Comparison of ENCODE assay signal across 32 mouse cellular contexts in genomic region chr8:46197673-46198072, GRCm38 (mm10).
"Had no signal": no experiment of that assay in that cellular context is flagged by ENCODE, and none has a peak within 500 bp of the region (broad histone marks: within the 10 kb centered on the region; RNA-seq: fewer than 3 reads in every experiment).

No protein-coding gene starts in this region.

- H3K4me2 ChIP-seq: heart, embryonic 11.5 days; heart, embryonic 12.5 days; heart, embryonic 13.5 days; heart, embryonic 15.5 days; hindbrain, embryonic 12.5 days; hindbrain, embryonic 13.5 days; hindbrain, embryonic 14.5 days; hindbrain, embryonic 15.5 days; intestine, embryonic 15.5 days had no signal

- H3K27me3 ChIP-seq: heart, embryonic 12.5 days; heart, embryonic 13.5 days; heart, embryonic 15.5 days; hindbrain, embryonic 12.5 days; hindbrain, embryonic 13.5 days; hindbrain, embryonic 15.5 days; intestine, embryonic 15.5 days had no signal

- DNase-seq: heart, postnatal 10 days; heart, postnatal 14 days; heart, postnatal 36 days; heart, postnatal 4 days; kidney, adult 11 months; kidney, adult 8-10 months; kidney, adult 9 months; kidney, postnatal 10 days; kidney, postnatal 14 days; kidney, postnatal 25 days; kidney, postnatal 36 days; kidney, postnatal 4 days; layer of hippocampus, adult 9-11 months; layer of hippocampus, postnatal 36 days had no signal

- H3K9me3 ChIP-seq: heart, embryonic 12.5 days; heart, embryonic 13.5 days; heart, embryonic 15.5 days; hindbrain, embryonic 10.5 days; hindbrain, embryonic 12.5 days; hindbrain, embryonic 13.5 days; hindbrain, embryonic 15.5 days; intestine, embryonic 15.5 days had no signal

- H3K4me3 ChIP-seq: heart, embryonic 12.5 days; heart, embryonic 13.5 days; heart, embryonic 15.5 days; hindbrain, embryonic 10.5 days; hindbrain, embryonic 12.5 days; hindbrain, embryonic 13.5 days; hindbrain, embryonic 15.5 days; intestine, embryonic 15.5 days; layer of hippocampus, adult 2 months; left cerebral cortex, adult 2 months had no signal

- H3K4me1 ChIP-seq: heart, embryonic 12.5 days; heart, embryonic 13.5 days; heart, embryonic 15.5 days; hindbrain, embryonic 10.5 days; hindbrain, embryonic 12.5 days; hindbrain, embryonic 13.5 days; hindbrain, embryonic 15.5 days; intestine, embryonic 15.5 days had no signal

- ATAC-seq: hindbrain, embryonic 16.5 days; hindbrain, postnatal 0 days; inflammation-experienced regulatory T-cells, adult 6 months; intestine, embryonic 15.5 days; intestine, embryonic 16.5 days; intestine, postnatal 0 days had no signal

- H3K27ac ChIP-seq: heart, embryonic 13.5 days; heart, embryonic 15.5 days; hindbrain, embryonic 10.5 days; hindbrain, embryonic 12.5 days; hindbrain, embryonic 13.5 days; hindbrain, embryonic 14.5 days; hindbrain, embryonic 15.5 days; hindbrain, postnatal 0 days; intestine, embryonic 15.5 days; kidney, postnatal 0 days; layer of hippocampus, adult 2 months; left cerebral cortex, adult 2 months had no signal

- H3K9ac ChIP-seq: heart, embryonic 12.5 days; heart, embryonic 13.5 days; heart, embryonic 15.5 days; hindbrain, embryonic 12.5 days; hindbrain, embryonic 13.5 days; hindbrain, embryonic 14.5 days; hindbrain, embryonic 15.5 days; intestine, embryonic 15.5 days had no signal
